Mouse (Mus musculus): Measurements from ENCODE around the gene Krtap12-1.
"Not testable (repeated sequence)": the region's sequence is repeated elsewhere in the genome, so short reads cannot be mapped to it uniquely, and the experiment has no call there.

Gene Krtap12-1

DNA sequence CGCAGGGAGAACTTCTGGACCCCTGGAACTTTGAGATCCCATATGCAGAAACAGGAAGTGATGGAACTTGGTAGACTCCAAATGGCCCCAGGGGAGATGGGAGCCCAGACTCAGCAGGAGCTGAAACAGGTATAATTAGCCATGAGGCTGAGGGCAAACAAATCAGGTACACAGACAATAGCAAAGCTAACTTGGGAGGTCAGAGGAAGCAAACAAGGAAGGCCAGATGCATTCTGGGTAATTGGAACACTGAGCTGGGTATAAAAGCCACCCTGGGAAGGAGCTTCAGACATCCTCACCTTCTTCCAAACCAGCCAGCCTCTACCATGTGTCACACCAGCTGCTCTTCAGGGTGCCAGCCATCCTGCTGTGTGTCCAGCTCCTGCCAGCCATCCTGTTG, at the start of gene Krtap12-1:
TSS of gene Krtap12-1 (plus strand) at position 301 of the 400 bp plus-strand sequence.
- not testable (repeated sequence) for DNase-seq

DNA sequence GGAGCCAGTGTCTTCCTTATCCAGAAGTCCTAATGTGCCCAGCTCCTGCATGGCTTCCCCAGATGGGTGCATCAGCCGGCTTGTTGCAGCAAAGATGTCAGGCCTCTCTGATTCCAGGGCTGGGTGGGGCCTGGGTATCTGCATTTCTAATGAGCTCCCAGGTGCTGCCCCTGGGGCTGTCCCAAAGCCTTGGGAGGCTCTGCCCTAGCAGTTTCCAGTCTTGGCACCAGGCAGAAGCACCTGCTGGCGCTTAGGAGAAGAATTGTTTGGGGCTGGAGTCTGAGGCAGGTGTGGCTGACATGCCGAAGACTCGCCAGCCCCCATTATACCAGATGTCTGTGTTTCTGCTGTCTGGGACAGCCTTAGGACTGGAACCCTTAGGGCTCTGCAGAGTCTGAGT, 49.7 kb upstream of the Krtap12-1 start:
- no peak for DNase-seq

DNA sequence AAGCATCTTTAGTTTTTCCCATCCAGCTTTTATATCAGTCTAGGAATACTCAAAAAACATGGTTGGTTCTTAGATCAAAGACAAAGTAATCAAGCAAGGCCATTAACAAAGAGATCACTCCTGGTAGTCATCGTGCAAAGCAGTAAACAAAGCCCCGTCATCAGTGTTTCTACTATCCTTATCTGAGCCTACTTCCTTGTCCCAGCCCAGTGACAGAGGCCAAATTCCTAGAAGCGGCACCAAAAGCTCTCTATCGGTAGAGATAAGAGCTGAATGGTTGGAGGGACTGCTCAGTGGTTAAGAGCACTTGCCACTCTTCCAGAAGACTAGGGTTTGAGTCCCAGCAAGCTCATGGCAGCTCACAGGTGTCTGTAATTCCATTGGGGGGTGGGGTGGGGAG, 48.9 kb upstream of the Krtap12-1 start:
- DNase-seq, result no peak

DNA sequence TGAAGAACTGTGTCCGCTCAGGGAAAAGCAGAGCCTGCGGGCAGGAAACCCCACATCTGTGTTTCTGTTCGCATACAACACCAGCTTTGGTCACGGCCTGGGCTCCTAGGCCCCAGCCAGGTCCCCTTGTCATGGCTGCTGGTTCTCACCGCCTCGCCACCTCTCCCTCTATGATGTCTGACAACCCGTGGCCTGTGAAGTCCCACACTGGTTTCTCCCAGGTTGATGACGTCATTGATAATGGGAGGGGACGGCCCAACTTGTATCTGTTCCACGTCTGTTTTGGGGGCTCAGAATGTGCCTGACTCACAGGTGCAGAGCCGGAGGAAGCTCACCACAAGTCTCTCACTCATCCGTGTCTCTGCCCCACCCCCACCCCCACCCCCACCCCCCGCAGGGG, 46.6 kb upstream of the Krtap12-1 start:
- no peak for DNase-seq

DNA sequence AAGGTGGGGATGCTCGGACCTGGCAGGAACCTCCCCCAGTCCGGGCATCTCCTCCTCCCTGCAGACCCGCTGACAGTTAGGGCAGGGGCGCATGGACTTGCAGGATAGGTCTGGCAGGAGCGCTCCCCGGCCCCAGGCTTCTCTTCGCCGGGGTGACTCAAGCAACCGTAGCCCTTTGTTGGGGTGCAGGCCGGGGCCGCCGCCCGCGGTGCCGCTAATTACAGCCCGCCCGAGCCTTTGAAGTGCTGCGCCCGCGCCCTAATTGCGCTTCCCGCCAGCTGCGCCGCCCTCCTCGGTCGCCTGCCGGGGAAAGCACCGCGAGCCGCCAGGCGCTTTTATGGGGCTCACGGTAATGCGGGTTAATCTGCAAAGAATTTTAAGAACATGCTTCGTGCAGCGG, 42.8 kb upstream of the Krtap12-1 start:
- no peak for DNase-seq

DNA sequence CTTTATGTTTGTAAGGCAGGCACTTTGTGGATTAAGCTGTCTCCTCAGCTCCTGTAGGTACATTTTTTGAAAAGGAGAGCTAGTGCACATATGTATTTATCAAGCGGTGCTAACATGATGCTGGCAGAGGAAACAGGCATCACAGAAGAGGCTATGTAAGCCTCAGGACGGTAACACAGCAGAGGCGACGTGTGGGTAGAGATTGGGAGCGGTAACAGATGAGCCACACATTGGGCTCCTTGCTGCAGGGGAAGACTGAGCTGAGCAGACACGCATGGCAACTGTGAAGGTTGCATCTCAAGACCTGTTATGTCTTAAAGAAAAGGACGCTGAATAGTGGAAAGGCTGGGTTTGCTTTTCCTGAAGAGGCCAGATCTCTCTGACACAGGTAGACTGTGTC, 37.4 kb upstream of the Krtap12-1 start:
- DNase-seq, result no peak

DNA sequence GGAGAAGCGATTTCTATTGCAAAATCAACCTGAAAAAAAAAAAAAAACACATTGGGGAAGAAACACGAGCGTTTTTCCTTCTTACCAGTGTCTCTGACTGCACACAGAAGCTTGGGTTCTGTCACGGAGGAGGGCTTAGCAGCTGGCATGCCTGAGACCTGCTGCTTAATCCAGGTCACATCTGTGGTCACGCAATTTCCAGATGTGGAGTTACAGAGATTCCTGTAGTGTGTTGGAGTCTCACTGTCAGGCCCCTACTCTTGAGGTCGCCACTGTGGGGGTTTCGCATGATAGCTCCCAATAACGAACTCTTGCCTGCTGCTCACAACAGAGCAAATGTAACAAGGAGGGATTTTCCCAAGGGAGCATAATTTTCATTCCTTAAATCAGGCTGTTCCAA, 36.2 kb upstream of the Krtap12-1 start:
- DNase-seq, result no peak

DNA sequence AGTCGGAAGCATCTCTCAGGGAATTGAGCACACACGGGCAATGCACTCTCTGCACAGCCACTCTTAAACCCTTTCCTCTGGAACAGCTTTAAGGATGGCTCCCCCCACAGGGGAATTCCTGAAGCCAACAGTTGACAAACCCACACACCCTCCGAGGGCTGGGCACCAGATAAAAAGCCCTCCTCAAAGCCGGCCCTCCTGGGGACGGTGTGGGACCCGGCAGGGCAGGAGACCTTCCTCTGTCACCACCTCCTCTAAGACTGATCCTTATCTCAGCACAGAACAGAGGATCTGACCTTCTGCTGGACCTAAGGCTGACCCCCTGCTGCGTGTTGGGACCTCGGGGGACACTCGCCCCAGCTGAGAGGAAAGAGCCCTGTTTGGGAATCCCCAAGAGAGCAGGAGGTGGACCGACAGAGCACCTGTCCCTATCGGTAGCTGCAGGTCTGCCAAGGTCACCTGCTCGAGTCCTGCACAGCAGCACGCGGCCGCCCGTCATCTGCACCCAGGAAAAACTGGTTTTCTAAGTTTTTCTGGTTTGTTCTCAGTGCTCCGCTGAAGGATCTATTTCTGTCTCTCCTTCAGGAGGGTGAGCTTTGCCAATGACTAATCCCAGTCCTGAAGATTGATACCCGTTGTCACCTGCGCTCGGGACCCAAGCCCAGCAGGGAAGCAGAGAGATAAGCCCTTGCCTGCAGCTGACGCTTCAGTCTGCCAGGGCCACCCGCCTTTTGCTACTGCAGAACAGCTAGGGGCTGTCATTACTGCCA, 34.3 kb upstream of the Krtap12-1 start, which contains the start of gene Tspear:
TSS of gene Tspear (plus strand) at position 675 of the 770 bp plus-strand sequence.
- no peak for DNase-seq

DNA sequence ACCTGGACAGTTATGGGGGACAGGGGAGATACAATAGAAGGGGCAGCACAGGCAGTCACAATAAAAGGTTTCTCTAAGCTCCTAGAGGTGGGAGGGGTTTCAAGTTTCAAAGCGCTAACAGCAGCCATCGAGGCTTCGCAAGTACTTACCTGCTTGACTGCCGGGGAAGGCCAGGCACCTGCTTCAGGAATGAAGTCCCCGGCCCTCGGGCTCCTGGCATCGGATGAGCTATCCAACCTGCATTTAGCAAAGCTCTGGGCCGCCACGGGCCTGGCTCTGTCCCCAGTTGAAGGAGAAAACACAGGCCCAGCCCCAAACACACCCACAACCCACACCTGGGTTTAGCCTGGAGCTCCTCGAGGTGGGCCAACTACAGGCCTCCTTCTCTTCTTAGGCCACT, 33.4 kb upstream of the Krtap12-1 start:
- no peak for DNase-seq

DNA sequence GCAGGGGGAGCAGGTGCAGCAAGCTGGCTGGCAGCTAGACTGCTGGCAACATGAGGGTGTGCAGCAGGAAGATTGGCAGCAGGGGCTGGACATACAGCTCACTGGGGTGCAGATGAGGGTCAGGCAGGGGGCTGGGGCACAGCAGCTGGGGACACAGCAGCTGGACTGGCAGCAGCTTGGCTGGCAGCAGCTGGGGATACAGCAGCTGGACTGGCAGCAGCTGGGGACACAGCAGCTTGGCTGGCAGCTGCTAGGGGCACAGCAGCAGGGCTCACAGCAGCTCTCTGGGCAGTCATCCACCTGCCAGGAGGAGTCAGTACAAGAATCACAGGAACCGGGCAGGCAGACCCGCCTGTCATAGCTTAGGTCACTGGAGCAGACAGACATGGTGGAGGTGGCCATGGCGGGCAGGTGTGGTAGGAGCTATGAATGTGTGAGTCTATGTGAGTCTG, 30.0 kb upstream of the Krtap12-1 start, which contains the start of gene Gm19402:
TSS of gene Gm19402 (minus strand) at position 402 of the 452 bp plus-strand sequence.
- not testable (repeated sequence) for DNase-seq

DNA sequence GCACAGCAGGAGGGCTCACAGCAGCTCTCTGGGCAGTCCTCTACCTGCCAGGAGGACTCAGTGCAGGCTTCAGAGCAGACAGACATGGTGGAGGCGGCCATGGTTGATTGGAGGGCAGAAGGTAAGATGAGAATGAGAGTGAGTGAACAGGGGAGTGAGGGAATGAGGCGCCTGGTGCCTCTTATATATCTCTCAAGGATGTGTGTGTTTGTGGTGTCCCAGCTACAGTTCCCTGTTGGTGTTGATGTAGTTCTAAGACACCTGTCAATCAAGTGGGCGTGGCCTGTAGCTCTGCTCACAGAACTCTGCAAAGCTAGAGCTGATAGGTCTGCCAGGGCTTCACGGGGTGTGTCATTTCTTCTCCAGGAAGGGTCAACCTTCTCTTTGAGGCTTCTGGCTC, 23.3 kb upstream of the Krtap12-1 start, which contains the start of gene Gm9508:
TSS of gene Gm9508 (minus strand) at position 101 of the 400 bp plus-strand sequence.
- no peak for DNase-seq

DNA sequence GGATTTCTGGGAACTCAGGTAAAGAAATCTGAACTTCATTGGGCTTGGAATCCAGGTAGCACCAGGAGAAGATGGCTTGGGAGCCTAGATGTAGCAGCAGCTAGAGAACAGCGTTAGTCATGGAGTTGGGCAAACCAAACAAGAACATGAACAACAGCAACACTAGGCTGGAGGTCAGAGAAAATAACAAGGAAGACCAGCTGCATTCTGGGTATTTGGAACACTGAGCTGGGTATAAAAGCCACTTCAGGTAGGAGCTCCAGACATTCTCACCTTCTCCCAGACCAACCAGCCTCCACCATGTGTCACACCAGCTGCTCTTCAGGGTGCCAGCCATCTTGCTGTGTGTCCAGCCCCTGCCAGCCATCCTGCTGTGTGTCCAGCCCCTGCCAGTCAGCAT, 14.1 kb upstream of the Krtap12-1 start, which contains the start of gene Gm10272:
TSS of gene Gm10272 (plus strand) at position 301 of the 400 bp plus-strand sequence.
- DNase-seq, result no peak

DNA sequence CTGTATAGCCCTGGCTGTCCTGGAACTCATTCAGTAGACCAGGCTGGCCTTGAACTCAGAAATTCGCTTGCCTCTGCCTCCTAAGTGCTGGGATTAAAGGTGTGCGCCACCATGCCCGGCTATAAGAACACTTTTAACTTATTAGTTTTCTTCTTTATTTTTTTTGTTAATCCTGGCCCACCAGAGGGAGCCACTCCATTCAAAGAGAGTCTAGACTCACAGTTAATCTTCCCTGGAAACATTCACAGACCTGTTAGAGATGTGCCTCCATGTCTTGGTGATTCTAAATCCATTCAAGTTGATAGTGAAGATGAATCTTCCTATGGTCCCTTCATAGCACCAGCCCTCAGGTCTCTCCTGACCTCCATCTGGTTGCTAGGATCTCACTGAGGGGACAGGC, 10.6 kb upstream of the Krtap12-1 start:
- no peak for DNase-seq

DNA sequence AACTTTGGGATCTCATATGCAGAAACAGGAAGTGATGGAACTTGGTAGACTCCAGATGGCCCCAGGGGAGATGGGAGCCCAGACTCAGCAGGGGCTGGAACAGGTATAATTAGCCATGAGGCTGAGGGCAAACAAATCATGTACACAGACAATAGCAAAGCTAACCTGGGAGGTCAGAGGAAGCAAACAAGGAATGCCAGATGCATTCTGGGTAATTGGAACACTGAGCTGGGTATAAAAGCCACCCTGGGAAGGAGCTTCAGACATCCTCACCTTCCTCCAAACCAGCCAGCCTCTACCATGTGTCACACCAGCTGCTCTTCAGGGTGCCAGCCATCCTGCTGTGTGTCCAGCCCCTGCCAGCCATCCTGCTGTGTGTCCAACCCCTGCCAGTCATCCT, 9.2 kb upstream of the Krtap12-1 start, which contains the start of gene Gm10024:
TSS of gene Gm10024 (plus strand) at position 301 of the 400 bp plus-strand sequence.
- DNase-seq, result not testable (repeated sequence)

DNA sequence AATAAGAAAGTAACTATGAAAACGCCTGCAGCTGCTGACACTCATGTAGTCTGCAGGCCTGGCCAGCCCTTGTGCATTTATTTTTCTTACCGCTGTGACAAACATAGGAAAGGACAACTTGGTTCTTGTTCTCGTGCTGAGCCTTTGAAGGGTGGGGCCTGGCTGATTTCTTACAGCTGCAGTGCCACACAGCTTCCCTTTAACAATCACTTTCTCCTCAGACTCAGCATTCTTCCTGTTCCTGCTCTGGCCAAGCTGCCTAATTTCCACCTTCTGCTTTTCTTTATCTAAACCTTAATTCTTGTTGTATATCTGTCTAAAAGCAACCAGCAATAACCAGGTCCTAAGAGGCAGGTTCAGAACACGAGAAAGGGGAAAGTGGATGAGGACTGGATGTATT, 6.7 kb upstream of the Krtap12-1 start:
- DNase-seq, result no peak

DNA sequence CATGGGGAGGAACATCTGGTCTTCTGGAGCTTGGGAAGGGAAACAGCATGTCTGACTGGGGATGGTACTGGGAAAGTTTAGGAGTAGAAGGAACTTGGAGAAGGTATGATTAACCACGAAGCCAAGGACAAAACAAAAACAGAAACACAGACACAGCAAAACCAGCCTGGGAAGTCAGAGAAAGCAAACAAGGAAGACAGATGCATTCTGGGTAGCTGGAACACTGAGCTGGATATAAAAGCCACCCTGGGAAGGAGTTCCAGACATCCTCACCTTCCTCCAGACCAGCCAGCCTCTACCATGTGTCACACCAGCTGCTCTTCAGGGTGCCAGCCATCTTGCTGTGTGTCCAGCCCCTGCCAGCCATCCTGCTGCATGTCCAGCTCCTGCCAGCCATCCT, 4.9 kb upstream of the Krtap12-1 start, which contains the start of gene Gm10142:
TSS of gene Gm10142 (plus strand) at position 301 of the 400 bp plus-strand sequence.
- no peak for DNase-seq

DNA sequence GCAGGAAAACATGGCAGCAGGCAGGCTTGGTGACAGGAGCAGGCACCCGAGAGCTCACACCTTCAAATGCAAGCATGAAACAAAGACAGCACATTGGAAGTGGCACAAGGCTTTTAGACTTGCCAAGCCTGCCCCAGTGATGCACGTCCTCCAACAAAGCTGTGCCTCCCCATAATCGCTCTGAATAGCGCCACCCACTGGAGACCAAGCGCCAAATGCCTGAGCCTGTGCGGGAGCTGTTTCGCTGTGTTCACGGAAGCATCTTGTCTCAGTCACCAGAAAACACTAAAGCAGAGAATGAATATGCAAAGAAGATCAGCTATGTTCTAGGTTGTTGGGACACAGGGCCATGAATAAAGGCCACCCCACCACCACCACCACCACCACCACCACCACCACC, 4.5 kb downstream of the Krtap12-1 start:
- no peak for DNase-seq

DNA sequence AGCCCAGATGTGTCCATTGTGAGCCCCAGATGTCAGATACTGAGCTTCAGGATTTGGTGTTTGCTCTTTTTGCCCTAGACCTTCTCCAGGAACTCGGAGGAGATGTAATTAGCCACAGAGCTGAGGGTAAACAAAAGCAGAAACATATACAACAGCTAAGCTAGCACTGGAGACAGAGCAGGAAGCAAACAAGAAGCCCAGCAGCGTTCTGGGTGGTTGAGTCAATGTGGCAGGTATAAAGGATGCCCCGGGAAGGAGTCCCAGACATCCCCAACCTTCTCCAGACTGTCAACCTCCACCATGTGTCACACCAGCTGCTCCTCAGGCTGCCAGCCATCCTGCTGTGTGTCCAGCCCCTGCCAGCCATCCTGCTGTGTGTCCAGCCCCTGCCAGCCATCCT, 5.8 kb downstream of the Krtap12-1 start, which contains the start of gene Gm10100:
TSS of gene Gm10100 (plus strand) at position 301 of the 400 bp plus-strand sequence.
- no peak for DNase-seq

DNA sequence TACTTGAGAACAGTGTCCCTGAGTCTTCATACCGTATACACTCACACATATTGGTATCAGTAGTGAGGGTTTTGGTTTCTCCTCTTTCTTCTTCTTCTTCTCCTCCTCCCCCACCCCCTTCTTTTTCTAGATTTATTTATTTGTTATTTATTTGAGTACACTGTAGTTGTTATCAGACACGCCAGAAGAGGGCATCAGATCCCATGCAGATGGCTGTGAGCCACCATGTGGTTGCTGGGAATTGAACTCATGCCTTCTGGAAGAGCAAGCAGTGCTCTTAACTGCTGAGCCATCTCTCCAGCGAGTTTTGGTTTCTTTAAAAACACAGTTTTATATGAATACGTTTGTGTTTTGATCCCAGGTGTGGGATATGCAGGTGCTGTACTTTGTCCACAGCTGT, 7.9 kb downstream of the Krtap12-1 start:
- no peak for DNase-seq

DNA sequence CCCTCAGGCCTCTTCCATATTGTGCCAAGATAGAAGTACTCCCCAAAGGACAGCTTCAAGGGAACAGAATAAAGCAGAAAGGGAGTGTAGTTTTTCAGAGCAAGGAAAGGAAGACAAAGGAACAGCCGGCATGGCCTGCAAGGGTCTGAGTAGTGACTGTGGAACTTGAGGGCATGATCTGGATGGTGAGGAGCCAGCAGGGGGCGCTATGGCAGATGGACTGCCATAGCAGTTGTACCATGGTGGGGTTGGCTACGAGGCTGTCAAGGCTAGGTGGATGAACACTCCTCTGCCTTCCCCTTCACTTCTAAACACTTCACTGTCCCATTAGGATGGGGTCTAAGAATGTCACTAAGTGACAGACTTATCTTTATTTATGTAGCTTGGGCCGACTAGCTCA, 8.8 kb downstream of the Krtap12-1 start:
- no peak for DNase-seq

DNA sequence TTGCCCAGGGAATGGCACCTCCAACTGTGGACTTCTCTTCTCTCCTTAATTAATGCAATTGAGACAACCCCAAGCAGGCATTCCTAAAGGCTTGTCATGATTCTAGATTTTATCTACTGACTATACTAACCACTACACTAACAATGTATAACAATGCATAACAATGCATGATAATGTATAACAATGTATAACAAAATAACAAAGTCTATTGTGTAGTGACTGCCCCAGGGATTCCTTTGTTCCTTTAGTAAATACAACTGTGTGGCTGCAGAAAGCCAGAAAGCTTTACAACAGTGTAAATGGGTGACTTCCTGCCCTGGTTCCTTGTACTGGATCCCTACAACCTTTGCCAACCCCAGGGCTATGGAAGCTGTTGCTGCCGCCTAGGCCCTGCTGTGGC, 15.5 kb downstream of the Krtap12-1 start:
- no peak for DNase-seq

DNA sequence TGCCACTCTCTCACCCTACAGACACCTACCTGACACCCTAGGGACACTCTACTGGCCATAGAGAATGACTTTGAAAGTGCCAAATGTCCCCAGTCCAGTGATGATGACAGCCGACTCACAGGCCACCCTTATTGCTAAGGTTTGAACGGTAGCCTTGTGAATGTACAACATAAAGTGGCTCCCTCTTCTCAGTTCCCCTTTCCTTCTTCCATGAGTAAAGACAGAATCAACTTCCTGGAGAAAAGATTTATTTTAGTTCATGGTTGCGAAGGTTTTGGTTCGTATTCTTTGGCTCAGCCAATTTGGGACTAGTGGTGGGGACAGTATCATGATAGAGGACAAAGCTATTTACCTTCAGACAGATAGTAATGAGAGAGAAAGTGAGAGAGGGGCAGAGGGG, 18.5 kb downstream of the Krtap12-1 start:
- no peak for DNase-seq

DNA sequence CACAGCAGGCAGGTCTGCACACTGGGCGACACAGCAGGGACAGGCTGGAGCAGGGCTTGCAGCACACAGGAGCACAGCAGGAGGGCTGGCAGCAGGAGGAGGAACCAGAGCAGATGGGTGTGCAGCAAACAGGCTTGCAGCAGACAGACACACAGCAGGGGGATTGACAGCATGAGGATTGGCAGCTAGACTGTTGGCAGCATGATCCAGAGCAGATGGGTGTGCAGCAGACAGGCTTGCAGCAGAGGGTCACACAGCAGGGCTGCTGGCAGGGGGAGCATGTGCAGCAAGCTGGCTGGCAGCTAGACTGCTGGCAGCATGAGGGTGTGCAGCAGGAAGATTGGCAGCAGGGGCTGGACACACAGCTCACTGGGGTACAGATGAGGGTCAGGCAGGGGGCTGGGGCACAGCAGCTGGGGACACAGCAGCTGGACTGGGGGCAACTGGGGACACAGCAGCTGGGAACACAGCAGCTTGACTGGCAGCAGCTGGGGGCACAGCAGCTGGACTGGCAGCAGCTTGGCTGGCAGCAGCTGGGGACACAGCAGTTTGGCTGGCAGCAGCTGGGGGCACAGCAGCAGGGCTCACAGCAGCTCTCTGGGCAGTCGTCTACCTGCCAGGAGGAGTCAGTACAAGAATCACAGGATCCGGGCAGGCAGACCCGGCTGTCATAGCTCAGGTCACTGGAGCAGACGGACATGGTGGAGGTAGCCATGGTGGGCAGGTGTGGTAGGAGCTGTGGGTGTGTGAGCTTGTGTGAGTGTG, 21.7 kb downstream of the Krtap12-1 start, which contains the start of gene Gm18596:
TSS of gene Gm18596 (minus strand) at position 715 of the 765 bp plus-strand sequence.
- not testable (repeated sequence) for DNase-seq

All from right cerebral cortex, postnatal 4 days (tissue).